Mouse (Mus musculus) hindbrain, embryonic 14.5 days (tissue): ENCODE data around the gene Ice1. TPM values are rescaled to one million over a fixed set of nuclear protein-coding genes. Genes with fewer than 3 reads are reported as not detected.
A peak's percentile ranks its signal among the peaks of the same experiment; 100 is the strongest.

Experiments
- ATAC-seq: fragments of 200-750 bp; cut with Nextera tagmentation; 2 replicates; pipeline ENCODE4 v1.8.0; 2017; ENCODE audit warnings: moderate number of reproducible peaks, mild to moderate bottlenecking, moderate TSS enrichment, moderate library complexity; ENCODE audit not compliant: low FRiP score
- DNase-seq: peaks from one replicate; pipeline ENCODE4 v3.0.0-alpha.2; 2015; ENCODE audit warnings: low spot score
- H3K27ac ChIP-seq: fragments of 300-500 bp; sonication (generic); 2 replicates; pipeline ENCODE4 v1.5.1; 2014; ENCODE audit warnings: mild to moderate bottlenecking, moderate library complexity
- H3K27me3 ChIP-seq: fragments of 300-500 bp; sonication (generic); 2 replicates; pipeline ENCODE4 v1.6.1; 2014; ENCODE audit warnings: mild to moderate bottlenecking, low read length, mixed read lengths; ENCODE audit not compliant: control insufficient read depth, insufficient read depth
- H3K36me3 ChIP-seq: fragments of 300-500 bp; sonication (generic); replicated peaks from 2 replicates; pipeline ENCODE4 v1.6.1; 2014; ENCODE audit not compliant: control insufficient read depth, insufficient read depth
- H3K4me1 ChIP-seq: fragments of 300-500 bp; sonication (generic); replicated peaks from 2 replicates; pipeline ENCODE4 v1.6.1; 2014; ENCODE audit warnings: antibody characterized with exemption, low read length, mixed read lengths; ENCODE audit not compliant: control insufficient read depth, insufficient read depth
- H3K4me2 ChIP-seq: fragments of 300-500 bp; sonication (generic); replicated peaks from 2 replicates; pipeline ENCODE4 v1.6.1; 2014; ENCODE audit warnings: mild to moderate bottlenecking, moderate library complexity
- H3K4me3 ChIP-seq: fragments of 300-500 bp; sonication (generic); replicated peaks from 2 replicates; pipeline ENCODE4 v1.5.1; 2014; ENCODE audit warnings: mild to moderate bottlenecking, low read length
- H3K9ac ChIP-seq: fragments of 300-500 bp; sonication (generic); 2 replicates; pipeline ENCODE4 v1.6.1; 2014
- H3K9me3 ChIP-seq: fragments of 300-500 bp; sonication (generic); 2 replicates; pipeline ENCODE4 v1.6.1; 2016; ENCODE audit warnings: low read length; ENCODE audit not compliant: control insufficient read depth
- WGBS: fragments of 180-500 bp; shearing (Covaris S2); extraction: QIAGEN DNeasy Blood & Tissue Kit; methylation state at CpG from one replicate; pipeline ENCODE4 v1.1.7; 2014; 5-methylcytosine and 5-hydroxymethylcytosine counted together
- polyA plus RNA-seq: library from polyadenylated mRNA; unstranded; fragments of >200 nt; fragmentation: Nextera tagmentation; extraction: Ambion mirVana; gene quantifications from 2 replicates; pipeline ENCODE4 v1.2.1, GENCODE M21; 2014

Ice1 gene
- polyA plus RNA-seq, 1 experiment from 2014 or later = 47.9 TPM

DNA sequence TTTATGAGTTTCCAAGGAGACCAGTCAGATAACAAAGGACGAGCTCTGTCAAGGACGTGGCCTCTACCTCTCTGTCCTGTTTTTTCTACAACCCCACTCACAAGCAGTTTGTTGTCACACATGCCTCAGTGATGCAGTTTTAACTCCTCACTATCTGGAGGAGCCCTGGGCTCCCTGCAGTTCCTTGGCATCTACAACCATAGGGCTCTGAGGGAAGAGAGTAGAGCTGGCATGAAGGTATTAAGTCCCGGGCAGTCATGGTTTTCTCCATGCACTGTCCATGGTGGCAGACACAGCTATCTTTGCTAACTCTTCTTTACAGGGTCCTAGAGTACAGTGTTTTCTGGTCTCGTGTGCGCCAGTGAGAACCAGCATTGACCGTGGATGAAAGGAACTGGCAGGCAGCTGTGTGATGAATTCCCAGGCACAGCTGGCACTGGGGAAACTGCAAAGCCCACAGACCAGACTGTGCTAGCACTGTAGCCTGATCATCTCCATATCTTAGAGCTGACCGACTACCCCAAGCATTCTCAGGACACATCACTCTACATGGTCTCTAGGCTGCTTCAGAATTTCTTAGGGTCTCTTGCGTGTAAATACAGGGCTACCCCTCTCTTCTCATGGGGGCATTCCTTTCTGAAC, 127.9 kb downstream of the Ice1 start:
- Histone ChIP-seq H3K27me3 (no peaks in the 10 kb centered on the region), H3K4me3 (no peak overlapping the region), H3K4me2 (no peak overlapping the region), H3K36me3 (no peaks in the 10 kb centered on the region), H3K9ac (no peak overlapping the region), H3K9me3 (no peaks in the 10 kb centered on the region), H3K27ac (peak overlapping the region; percentile 50), H3K4me1 (peaks cover 15% of the 10 kb centered on the region; the same call in 1 of the 2 replicates)
- peak; percentile 37; the same call in 1 of the 2 replicates for ATAC-seq
- DNase-seq = peak; percentile 50
- WGBS = 60% methylated on average over 8 of the region's 8 CpGs

DNA sequence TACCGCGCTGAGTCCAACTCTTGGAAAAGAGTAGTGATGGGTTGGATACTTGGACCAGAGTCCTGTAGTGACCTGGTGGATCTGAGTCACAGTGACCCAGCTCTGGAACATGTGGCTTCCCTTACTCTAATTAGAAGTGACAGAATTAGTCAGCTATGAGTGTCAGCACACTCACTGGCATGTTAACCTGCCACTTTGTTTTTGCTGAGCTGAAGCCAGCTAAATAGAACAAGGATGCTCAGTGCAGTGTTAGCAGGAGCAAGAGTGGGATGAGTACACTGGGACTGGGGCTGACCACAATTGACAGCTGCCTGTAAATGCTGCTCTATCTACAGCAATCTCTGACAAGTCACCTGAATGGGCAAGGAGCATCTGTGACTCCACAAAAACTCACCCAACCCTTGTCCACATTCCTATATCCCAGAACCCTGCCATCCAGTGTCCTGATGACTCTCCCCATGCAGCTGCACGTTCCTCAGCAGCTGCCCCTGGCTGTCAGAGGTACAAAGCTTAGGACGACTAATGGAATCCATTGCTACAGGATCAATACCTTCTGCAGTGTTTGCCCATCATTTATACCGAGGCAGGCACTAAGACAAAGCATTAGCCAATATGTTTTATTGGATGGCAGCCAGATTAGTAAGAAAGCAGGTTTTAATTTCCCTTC, 128.6 kb downstream of the Ice1 start:
- Histone ChIP-seq H3K9ac (no peak overlapping the region), H3K36me3 (no peaks in the 10 kb centered on the region), H3K9me3 (no peaks in the 10 kb centered on the region), H3K27ac (0 out of 2 replicates have a peak overlapping the region, but pooled peaks have one; percentile 9), H3K27me3 (no peaks in the 10 kb centered on the region), H3K4me1 (peaks cover 15% of the 10 kb centered on the region; the same call in 1 of the 2 replicates), H3K4me3 (no peak overlapping the region), H3K4me2 (no peak overlapping the region)
- WGBS = 44% methylated on average over 5 of the region's 5 CpGs
- peak; percentile 60; the same call in 1 of the 2 replicates for ATAC-seq
- no peak for DNase-seq

Other genes with a start within 250 kb of the Ice1 start
- gene Adamts16, start 204.2 kb upstream of the Ice1 start, polyA plus RNA-seq = 3.2 and 5.0 TPM in 2 replicates